Mouse (Mus musculus) frontal cortex, adult 2 months (tissue): ENCODE measurements around the gene Cd3e. TPM values are rescaled to one million over a fixed set of nuclear protein-coding genes. Genes with fewer than 3 reads are reported as not detected.

Source experiments
- DNase-seq, 2 experiments: peaks; one replicate each; pipeline ENCODE4 v3.0.0; 2022; ENCODE audit warnings: low spot score in 1 of 2; ENCODE audit errors: extremely low spot score in 1 of 2
- polyA plus RNA-seq: library from polyadenylated mRNA; depleted of rRNA; stranded (reverse); fragments of >200 nt; gene quantifications from 2 replicates; pipeline ENCODE4 v1.2.3, GENCODE M21; 2012

The Cd3e gene
- polyA plus RNA-seq, 1 experiment, result 0.08 TPM

DNA sequence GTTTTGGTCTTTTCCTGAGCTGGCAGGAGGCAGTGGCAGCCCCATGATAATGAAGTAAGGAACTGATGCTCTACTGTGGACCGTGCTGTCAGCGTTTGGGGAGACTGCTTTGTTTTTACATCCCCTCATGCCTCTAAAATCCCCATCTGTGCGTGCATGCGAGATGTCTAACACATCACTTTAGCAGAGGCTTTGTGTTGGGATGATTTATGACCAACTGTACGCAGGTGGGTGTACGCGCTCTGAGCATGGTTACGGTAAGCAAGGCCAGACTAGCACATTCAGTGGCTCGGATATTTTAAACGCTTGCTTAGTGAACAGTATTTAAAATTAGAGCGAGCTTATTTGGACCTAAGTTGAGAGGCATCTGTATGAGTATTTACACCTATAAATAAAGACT lies 8.6 kb upstream of the Cd3e start:
- peak; percentile 16 to 34 for DNase-seq

DNA sequence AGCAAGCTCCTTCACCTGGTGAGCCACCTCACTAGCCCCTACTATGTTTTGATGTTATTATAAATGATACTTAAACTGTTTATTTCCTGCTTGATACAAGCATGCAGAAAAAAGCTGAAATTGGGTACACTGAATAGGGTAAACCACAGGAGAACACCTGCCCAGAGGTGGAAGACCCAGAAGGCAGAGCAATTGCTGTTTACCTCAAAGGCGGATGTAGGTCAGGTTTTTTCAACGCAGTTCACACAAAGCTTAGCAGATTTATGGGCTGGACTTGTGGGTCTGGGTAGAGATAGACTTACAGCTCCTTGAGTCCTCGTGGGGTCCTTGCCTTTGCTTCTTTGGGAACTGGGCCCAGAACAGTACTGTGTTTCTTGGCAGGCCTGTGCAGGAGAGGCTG lies 6.4 kb upstream of the Cd3e start:
- no peak for DNase-seq

DNA sequence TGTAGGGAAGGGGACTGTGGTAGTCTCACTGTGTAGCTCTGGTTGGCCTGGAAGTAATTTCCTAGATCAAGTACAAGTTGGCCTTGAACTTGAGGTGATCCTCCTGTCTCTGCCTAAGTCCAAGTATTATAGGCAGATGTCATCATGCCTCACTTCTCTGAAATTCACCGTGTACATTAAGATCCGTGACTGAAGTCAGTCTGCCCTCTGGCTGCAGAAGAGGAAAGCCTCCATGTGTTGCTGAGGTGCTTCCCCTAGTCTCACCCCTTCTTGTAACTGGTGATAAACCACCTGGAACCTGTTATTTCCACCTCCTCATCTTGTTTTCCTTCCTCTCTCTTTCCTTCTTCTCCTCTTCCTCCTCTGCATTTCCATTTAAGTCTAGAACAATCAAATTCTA lies 5.5 kb upstream of the Cd3e start:
- no peak for DNase-seq

DNA sequence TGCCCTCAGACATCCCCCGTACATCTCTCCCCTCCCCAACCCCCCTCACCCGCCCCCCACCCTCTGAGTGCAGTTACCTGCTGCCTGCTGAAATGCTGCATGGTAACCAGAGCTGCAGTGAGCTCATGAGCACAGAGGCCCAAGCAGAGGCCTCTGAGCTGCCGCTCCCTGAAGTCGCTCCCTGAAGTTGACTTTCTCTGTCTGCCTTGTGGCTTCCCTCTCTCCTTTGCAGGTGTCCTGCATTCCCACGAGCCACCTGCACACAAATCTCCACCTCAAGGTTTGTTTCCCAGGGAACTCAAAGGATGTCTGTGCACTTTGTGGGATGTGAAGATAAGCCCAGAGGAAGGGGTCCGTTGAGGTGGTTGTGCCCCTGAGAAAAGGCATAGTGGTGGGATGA lies 1.9 kb upstream of the Cd3e start:
- no peak for DNase-seq

DNA sequence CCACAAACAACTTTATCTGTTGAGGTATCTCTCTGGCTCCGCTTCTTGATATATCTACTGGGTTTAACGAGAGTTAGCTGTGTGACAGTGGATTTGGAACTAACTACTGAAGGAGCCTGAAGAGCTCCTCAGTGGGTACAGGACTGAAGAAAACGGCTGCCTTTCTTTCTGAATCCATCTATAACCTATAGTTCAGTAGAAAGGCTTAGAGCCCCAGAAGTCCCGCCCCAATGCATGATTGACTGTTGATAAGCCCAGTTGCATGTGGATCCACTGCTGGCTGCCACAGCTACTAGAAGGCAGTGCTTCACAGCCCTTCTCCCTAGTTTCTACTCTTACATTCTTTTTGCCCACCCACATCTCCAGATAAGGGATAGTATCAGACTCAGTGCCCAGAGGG lies 1.0 kb upstream of the Cd3e start:
- no peak for DNase-seq

DNA sequence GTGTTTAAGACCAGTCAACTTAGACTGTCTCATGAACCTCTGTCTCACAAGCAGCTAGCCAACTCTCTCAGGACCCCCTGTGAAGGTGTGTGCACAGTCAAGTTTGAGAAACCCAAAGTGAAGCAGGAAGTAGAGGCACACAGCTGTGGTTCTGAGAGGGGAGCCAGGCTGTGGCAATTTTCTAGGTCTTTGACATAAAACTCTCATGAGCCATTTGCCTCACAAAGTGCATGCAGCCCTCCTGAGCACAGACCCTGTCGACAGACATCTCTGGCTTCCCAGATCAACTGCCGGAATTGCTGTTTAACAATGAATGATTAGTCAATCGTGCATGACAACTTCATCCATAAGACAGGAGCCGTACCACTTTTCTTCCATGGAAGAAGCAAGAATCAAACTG lies 1.1 kb downstream of the Cd3e start:
- no peak for DNase-seq

DNA sequence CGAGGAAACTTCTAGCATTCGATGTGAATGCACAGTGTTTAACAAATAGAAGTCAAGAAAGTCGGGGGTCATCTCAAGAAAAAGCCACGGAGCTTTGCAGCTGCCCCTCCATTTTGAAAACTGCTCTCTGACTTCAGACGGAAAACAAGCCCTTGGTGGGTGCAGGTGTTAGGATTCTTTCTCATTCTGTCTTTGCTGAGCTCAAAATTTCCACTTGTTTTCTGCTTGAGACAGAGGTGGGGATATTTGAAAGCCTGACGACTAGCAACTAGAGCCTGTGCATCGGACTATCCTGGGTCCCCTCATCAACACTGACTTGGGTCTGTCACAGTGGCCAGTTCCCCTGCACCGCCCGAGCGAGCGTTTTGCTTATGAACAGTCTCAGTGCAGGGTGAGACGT lies 2.0 kb downstream of the Cd3e start:
- no peak for DNase-seq

DNA sequence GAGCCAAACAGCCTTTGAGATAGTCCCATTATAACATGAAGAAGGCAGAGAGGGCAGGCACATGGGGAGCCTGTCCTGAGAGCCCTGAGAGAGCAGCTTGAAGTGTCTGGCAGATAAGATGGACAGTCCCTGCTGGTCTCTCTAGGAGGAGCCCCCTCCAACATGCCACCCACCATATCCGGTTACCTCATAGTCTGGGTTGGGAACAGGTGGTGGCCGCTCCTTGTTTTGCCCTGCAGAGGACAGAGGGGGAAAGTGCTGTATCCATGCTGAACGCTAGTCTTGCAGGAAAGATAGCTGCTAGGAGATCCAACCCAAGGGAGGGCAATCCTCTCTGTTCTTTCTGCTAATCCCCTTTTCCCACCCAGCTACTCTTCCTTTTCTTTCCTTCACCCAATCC lies 9.2 kb downstream of the Cd3e start:
- no peak for DNase-seq

DNA sequence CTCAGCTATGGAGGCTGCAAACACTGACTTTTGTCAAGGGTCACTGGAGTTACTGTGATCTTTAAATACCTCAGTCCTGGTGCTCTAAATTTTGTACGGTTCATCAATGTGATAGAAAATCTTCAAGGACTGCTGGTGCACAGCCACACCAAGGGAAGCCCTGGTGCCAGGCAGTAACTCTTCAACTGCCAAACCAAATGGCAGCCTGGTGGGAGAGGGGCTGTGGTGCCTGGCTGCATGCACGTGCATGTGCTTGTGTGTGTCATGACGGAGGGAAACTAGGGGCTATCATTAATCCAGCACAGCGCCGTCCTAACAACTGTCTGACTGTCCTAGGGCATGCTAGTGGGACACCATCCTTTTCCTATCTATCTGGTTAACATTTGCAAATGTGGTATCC lies 9.7 kb downstream of the Cd3e start:
- no peak for DNase-seq

DNA sequence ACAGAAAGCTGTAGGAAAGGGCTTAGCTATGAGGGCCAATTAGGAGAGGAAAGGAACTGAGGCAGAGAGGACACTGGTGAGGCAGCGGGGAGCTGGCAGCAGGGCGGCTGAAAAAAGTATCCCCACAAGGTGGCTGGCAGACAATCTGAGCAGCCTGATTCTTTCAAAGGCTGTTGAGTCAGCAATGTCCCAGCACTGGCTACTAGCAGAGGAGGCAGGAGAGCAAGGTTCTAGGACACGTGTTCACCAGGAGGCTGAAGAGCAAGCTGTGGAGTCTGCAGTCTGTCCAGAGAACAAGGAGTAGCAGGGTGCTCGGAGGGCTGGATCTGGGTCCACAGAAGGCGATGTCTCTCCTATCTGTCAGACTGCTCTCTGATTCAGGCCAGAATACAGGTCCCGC lies 10.3 kb downstream of the Cd3e start:
- peak in 1 of 2 experiments; percentile 7 for DNase-seq

DNA sequence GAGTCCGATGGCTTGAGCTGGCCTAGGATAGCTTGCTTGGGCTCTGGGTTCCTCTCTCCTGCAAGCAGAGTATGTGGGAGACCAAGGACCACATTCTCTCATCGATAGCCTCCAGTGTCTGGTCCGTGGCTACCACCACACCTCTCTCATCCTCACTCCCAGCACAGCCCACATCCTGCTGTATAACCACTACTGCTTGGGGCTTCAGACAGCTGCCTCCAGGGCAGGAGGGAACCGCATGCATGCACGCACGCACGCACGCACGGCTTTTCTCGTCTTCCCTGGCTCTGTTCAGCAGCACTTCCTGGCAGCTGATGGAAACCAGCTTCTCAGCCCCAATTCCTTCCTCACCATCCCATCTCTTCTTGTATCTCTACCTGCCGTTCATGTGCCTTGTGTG lies 11.3 kb downstream of the Cd3e start:
- DNase-seq, result no peak

DNA sequence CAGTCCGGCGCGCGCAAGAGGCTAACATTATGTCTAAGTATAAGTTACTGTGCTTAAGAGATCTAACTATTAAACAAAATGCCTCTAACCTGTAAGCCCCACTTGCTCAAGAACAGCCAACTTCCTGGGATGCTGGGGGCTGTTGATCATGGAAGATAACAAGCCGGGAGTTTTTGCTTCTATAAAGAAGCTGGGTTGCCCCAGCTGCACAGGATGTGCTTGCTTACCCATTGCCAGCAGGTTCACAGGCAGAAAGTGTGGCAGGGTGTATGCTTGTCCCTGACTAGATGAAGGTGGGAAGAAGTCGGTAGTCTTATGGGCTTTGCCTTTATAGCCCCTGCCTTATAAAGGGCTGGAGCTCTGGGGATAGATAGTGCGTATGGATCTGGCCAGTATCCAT lies 12.8 kb downstream of the Cd3e start:
- no peak for DNase-seq

DNA sequence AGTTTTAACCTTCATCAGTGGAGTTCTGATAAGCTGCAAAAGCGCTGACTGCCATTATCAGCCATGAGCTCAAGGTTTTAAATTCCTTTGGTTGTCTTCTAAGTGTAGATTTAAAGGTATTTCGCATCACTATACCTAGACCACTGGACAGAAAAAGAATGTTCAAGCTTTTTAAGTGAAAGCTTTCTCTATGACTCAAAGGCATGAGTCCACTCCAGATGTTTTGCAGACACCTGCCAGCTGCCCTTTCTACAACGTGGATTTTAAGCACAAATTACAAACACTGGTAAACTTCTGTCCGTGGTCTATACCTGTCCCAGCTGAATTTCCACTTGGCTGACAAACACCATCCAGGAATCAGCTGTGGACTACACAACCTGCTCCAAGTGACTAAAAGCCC lies 14.5 kb downstream of the Cd3e start:
- no peak for DNase-seq

DNA sequence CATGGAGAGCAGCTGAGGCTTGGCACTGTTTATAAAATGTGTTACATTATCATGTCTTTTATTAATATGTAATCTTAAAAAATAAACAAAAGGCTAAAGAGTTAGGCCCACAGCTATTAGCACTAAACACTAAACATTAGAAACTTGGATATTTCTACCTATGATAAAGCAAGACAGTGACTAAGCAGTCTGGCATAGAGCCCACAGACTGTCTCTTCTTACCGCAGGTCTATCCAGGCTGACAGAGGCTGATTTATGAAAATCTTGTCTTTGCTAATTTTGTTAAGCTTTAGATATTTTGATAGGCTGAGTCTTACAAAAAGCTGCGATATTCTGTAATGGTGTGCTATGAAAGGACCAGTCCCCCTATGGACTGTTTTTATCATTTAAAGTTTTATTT lies 16.2 kb downstream of the Cd3e start:
- DNase-seq, result no peak

DNA sequence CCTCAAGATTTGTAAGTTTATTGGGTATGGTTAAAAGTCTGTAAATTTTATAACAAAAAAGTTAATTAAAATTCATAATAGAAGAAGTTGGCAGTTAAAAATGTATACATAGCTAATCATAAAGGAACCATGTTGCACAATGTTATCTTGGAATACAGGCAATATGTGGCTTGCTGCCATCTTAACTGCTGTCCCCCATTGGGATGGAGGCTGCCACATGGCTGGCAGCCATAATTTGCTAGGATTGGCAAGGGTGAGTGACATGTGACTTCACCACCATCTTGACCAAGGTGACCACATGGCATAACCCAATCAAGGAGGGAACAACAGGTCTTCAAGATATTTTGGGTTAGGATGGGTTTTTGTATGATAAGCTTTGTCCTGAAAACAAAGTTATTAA lies 17.2 kb downstream of the Cd3e start:
- DNase-seq, result no peak

DNA sequence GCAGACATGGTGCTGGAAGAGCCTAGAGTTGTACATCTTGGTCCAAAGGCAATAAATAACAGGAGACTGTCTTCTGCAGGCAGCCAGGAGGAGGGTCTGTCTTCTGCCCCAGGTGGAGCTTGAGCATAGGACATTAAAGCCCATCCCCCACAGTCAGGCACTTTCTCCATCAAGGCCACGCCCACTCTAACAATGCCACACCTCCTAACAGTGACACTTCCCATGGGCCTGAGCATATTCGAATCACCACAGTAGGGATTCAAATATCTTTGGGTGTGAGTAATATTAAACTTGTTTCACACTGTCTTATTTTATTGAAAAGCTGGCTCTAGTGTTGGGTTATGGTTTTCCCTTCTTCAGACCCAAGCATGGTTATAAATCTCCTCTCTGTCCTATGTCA lies 17.6 kb downstream of the Cd3e start:
- DNase-seq, result no peak

DNA sequence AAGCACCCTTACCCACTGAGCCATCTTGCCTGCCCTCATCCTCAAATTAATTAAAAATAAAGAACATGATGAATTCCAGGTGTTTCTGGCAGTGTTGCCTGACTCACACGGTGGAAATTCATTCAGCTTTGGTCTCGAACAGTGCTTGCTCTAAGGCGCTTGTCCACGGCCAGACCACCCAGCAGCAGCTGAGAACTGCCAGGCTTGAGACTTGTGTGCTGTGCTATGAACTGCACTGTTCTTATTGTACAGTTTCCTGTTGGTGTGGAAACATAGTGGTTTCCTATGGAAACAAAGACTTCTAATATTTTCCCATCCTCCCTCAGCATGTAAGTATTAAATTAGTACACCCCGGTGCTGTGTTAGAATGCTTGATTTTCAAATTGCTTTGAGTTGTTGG lies 22.5 kb downstream of the Cd3e start:
- DNase-seq, result no peak

DNA sequence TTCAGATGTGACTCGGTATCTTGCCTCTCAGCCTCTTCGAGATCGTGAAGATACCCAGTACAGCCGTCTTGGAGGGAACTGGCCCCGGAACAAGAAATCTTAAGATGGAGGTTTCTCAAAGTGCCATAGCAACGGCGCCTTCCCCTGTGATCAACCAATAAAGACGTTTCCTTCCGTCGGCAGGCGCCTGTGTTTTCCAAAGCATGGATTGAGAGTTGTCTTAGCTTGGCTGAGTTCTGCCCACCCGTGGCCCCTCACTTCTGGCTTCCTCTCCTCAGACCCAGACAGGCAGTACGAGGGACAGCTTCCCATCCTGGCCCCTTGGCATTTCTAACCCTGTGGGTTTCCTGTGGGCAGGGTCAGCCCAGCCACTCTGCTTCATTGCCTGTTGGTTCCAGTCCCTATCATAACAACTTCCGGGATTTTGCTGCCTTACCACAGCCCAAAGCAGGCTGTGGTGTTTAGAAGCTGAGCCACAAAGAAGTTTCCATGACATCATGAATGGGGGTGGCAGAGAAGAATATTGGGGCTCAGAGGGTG lies 23.1 kb downstream of the Cd3e start:
- no peak for DNase-seq

DNA sequence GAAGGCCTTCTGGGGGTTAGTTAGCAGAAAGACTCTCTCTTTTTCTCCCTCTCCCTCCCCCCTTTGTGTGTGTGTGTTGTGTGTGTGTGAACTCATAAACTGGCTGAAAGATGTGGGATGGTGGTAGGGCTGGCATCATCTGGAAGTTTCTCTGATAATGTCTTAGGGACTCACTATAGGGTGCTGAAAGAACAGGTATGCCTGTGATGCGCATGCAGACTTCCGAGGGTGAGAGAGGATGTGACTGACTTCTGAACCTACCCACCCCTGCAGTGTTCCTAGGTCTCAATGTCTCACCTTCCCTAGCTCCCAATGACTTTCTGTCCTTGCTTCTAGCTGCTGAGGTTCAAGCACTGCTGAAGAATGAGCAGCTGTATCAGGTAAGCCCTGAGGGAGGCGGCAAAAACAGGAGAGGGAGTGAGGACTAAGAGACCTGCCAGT lies 23.7 kb downstream of the Cd3e start:
- no peak for DNase-seq

DNA sequence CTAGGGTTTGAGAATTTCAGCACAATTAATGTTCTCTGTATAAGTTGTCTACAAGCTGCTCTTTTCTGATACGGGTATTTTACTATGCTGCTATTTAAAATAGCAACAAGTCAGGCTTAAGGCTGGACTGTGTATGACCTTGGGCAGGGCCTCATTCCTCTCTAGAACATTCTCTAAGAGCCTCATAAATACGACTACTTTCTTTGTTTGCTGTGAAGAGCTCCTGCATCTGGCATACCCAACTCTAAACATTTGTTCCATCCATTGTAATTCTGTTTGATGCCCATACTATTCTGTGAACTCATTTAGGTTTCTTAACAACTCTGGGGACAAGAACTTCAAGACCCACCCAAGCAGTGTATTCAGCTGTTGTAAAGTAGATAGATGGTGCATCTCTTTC lies 26.4 kb downstream of the Cd3e start:
- no peak for DNase-seq

DNA sequence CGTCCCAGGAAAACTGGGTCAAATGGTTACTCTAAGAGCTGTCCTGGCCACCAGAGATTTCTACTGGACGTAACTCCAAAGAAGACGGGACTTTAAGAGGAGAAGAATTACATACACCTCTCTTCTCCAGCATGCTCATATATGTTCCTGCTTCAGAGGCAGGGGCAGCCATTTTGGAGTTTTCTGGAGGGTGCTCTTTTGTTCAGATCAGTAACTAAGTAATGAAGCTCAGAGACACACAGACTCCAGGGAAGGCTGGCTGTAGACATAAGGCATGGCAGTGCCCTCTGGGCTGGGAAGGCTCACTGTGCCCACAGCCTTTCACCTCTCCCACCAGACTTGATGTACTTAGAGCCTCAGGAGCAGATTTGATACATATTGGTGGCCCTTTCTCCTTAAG lies 26.9 kb downstream of the Cd3e start:
- DNase-seq, result no peak

DNA sequence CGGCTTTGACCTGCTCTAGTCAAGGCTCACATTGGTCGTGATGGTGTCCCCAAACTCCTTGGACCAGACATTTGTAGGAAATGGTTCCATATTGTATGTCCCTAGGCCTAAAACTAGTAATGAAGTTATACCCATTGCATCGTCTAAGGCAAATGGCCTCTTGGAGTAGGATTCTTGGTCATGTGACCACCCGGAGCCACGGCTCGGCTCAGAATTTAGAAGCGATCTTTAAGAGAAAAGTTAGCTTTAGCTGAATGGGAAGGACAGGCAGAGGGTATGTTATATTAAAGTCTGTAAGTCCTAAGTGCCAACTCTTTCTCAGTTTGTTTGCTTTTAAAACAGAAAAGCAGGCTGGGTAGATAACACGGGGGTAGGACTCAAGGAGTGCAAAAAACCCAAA lies 27.3 kb downstream of the Cd3e start:
- DNase-seq, result no peak

DNA sequence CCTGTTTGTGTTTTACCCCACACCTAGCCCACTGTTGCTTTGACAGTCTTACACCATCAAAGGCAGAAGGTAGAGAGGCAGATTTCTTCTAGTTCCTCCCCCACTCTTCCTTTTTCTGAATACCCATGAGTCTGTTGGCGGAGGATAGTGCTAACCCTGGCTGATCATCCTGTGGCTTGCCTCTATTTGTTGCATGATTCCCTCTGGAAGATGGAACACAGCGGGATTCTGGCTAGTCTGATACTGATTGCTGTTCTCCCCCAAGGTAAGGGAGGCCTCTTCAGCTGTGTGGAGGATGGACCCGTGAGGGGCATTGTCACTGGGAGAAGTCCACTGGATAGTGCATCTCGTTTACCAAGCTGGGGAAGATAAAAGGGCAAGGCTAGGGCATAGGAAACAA lies 27.8 kb downstream of the Cd3e start, which contains the start of gene Cd3d:
TSS of gene Cd3d (plus strand) at position 111 of the 400 bp plus-strand sequence.
- DNase-seq, result no peak
